Mouse (Mus musculus): ENCODE results near the gene Smtnl2. TPM values are rescaled to one million over a fixed set of nuclear protein-coding genes. Genes with fewer than 3 reads are reported as not detected.

The Smtnl2 gene
- total RNA-seq, 2 experiments from 2014 or later, result 0.30 TPM; not detected in 1

Other genes starting within 250 kb of the Smtnl2 start
- gene Gm43951, start 204.9 kb downstream of the Smtnl2 start, total RNA-seq (2015; ENCODE audit: low replicate concordance), result not detected in 2 replicates
- 1.0 TPM in 1 of 2 replicates, not detected in the other for gene Gm43951, start 204.9 kb downstream of the Smtnl2 start, total RNA-seq (2017; ENCODE audit: low replicate concordance)
- gene 4933427D14Rik, start 204.3 kb downstream of the Smtnl2 start, total RNA-seq (2015; ENCODE audit: low replicate concordance), result 13.0 and 15.9 TPM in 2 replicates
- gene 4933427D14Rik, start 204.3 kb downstream of the Smtnl2 start, total RNA-seq (2017; ENCODE audit: low replicate concordance), result 8.1 and 21.0 TPM in 2 replicates
- gene Txndc17, start 204.2 kb downstream of the Smtnl2 start, total RNA-seq (2015; ENCODE audit: low replicate concordance), result 31.4 and 37.8 TPM in 2 replicates
- gene Txndc17, start 204.2 kb downstream of the Smtnl2 start, total RNA-seq (2017; ENCODE audit: low replicate concordance), result 5.0 and 10.8 TPM in 2 replicates
- gene Med31, start 196.1 kb downstream of the Smtnl2 start, total RNA-seq (2015; ENCODE audit: low replicate concordance), result 11.2 and 16.8 TPM in 2 replicates
- gene Med31, start 196.1 kb downstream of the Smtnl2 start, total RNA-seq (2017; ENCODE audit: low replicate concordance), result 3.3 and 4.0 TPM in 2 replicates
- gene Slc13a5, start 144.5 kb downstream of the Smtnl2 start, total RNA-seq (2015; ENCODE audit: low replicate concordance), result not detected in 2 replicates
- not detected in 2 replicates for gene Slc13a5, start 144.5 kb downstream of the Smtnl2 start, total RNA-seq (2017; ENCODE audit: low replicate concordance)
- gene Xaf1, start 110.1 kb downstream of the Smtnl2 start, total RNA-seq (2015; ENCODE audit: low replicate concordance), result 13.0 and 74.6 TPM in 2 replicates
- gene Xaf1, start 110.1 kb downstream of the Smtnl2 start, total RNA-seq (2017; ENCODE audit: low replicate concordance), result 18.9 and 26.5 TPM in 2 replicates
- not detected in 2 replicates for gene Fbxo39, start 97.3 kb downstream of the Smtnl2 start, total RNA-seq (2015; ENCODE audit: low replicate concordance)
- not detected in 2 replicates for gene Fbxo39, start 97.3 kb downstream of the Smtnl2 start, total RNA-seq (2017; ENCODE audit: low replicate concordance)
- not detected in 2 replicates for gene Tekt1, start 49.3 kb downstream of the Smtnl2 start, total RNA-seq (2015; ENCODE audit: low replicate concordance)
- not detected in 2 replicates for gene Tekt1, start 49.3 kb downstream of the Smtnl2 start, total RNA-seq (2017; ENCODE audit: low replicate concordance)
- gene Ggt6, start 23.8 kb upstream of the Smtnl2 start, total RNA-seq (2015; ENCODE audit: low replicate concordance), result not detected in 2 replicates
- not detected in 2 replicates for gene Ggt6, start 23.8 kb upstream of the Smtnl2 start, total RNA-seq (2017; ENCODE audit: low replicate concordance)
- gene Mybbp1a, start 29.6 kb upstream of the Smtnl2 start, total RNA-seq (2015; ENCODE audit: low replicate concordance), result 37.5 and 82.2 TPM in 2 replicates
- 4.8 and 7.6 TPM in 2 replicates for gene Mybbp1a, start 29.6 kb upstream of the Smtnl2 start, total RNA-seq (2017; ENCODE audit: low replicate concordance)
- gene Spns2, start 78.2 kb upstream of the Smtnl2 start, total RNA-seq (2015; ENCODE audit: low replicate concordance), result 0.72 and 5.0 TPM in 2 replicates
- 0.77 TPM in 1 of 2 replicates, not detected in the other for gene Spns2, start 78.2 kb upstream of the Smtnl2 start, total RNA-seq (2017; ENCODE audit: low replicate concordance)
- gene Spns3, start 138.8 kb upstream of the Smtnl2 start, total RNA-seq (2015; ENCODE audit: low replicate concordance), result 1.4 and 6.7 TPM in 2 replicates
- gene Spns3, start 138.8 kb upstream of the Smtnl2 start, total RNA-seq (2017; ENCODE audit: low replicate concordance), result 0.39 and 0.76 TPM in 2 replicates
- 19.8 and 21.0 TPM in 2 replicates for gene Ube2g1, start 195.6 kb upstream of the Smtnl2 start, total RNA-seq (2015; ENCODE audit: low replicate concordance)
- gene Ube2g1, start 195.6 kb upstream of the Smtnl2 start, total RNA-seq (2017; ENCODE audit: low replicate concordance), result 11.3 and 16.6 TPM in 2 replicates

Data from erythroid progenitor cell, adult 5-6 weeks (primary cell).